Mouse (Mus musculus) CH12.LX (cell line): ENCODE data around the gene Dennd6a. TPM values are rescaled to one million over a fixed set of nuclear protein-coding genes. Genes with fewer than 3 reads are reported as not detected.

ENCODE experiments used
- DNase-seq: peaks from one replicate; pipeline ENCODE4 v3.0.0-alpha.2; 2013; ENCODE audit errors: extremely low read depth
- H3K27ac ChIP-seq: 2 replicates; pipeline ENCODE4 v1.5.1; 2012; ENCODE audit warnings: low read depth, mild to moderate bottlenecking, control low read depth, moderate library complexity; ENCODE audit not compliant: insufficient read depth
- H3K27me3 ChIP-seq: replicated peaks from 2 replicates; pipeline ENCODE3; 2012; ENCODE audit warnings: inconsistent platforms
- H3K36me3 ChIP-seq, 2 experiments: replicated peaks in 1 of 2; 2 replicates each; pipeline versions ENCODE3 to v1.6.1; 2012; ENCODE audit warnings: inconsistent platforms in 1 of 2, low read length in 1 of 2, mild to moderate bottlenecking in 1 of 2, mixed read lengths in 1 of 2, moderate library complexity in 1 of 2; ENCODE audit not compliant: control insufficient read depth in 1 of 2, insufficient read depth in 1 of 2
- H3K4me1 ChIP-seq, 2 experiments: 2 replicates each; pipeline ENCODE4 v1.6.1; 2012; ENCODE audit warnings: inconsistent platforms in 1 of 2, moderate library complexity in 1 of 2; ENCODE audit not compliant: insufficient read depth in 2 of 2, control insufficient read depth in 1 of 2
- H3K4me2 ChIP-seq: 2 replicates; pipeline ENCODE4 v1.6.1; 2012; ENCODE audit warnings: low read depth, mild to moderate bottlenecking, control low read depth; ENCODE audit not compliant: poor library complexity, insufficient read depth, severe bottlenecking
- H3K4me3 ChIP-seq, 3 experiments: fragments of 150-350 bp in 1 of 3; sonication (generic) in 1 of 3; replicated peaks in 1 of 3; 2 replicates each; pipeline versions ENCODE3 to v1.5.1; 2011 to 2012; ENCODE audit warnings: low read depth in 2 of 3, low read length in 2 of 3, mild to moderate bottlenecking in 2 of 3, moderate library complexity in 2 of 3, control low read depth in 1 of 3, improper control_type of control experiment in 1 of 3, inconsistent platforms in 1 of 3, mixed read lengths in 1 of 3; ENCODE audit not compliant: poor library complexity in 1 of 3
- H3K79me2 ChIP-seq: replicated peaks from 2 replicates; pipeline ENCODE4 v1.6.1; 2012; ENCODE audit warnings: mild to moderate bottlenecking, moderate library complexity; ENCODE audit not compliant: control insufficient read depth, poor library complexity, insufficient read depth, severe bottlenecking; ENCODE audit errors: extremely low read depth
- H3K9ac ChIP-seq: 2 replicates; pipeline ENCODE4 v1.6.1; 2012; ENCODE audit warnings: low read depth, mild to moderate bottlenecking, control low read depth, moderate library complexity; ENCODE audit not compliant: insufficient read depth
- H3K9me3 ChIP-seq: replicated peaks from 2 replicates; pipeline ENCODE3; 2012; ENCODE audit warnings: low read length, inconsistent platforms, mixed read lengths
- BHLHE40 ChIP-seq: IDR thresholded peaks from 2 replicates; pipeline ENCODE4 v1.6.1; 2011; ENCODE audit warnings: mild to moderate bottlenecking, low read depth, low read length, improper control_type of control experiment
- CHD2 ChIP-seq: IDR thresholded peaks from 2 replicates; pipeline ENCODE4 v1.6.1; 2011; ENCODE audit warnings: low read length, improper control_type of control experiment
- CTCF ChIP-seq, 2 experiments: IDR thresholded peaks in 1 of 2; conservative IDR thresholded peaks in 1 of 2; 2 replicates each; pipeline ENCODE4 v1.5.1; 2011 to 2012; ENCODE audit warnings: low read depth in 2 of 2, low read length in 2 of 2, improper control_type of control experiment in 1 of 2, inconsistent platforms in 1 of 2, mild to moderate bottlenecking in 1 of 2, moderate library complexity in 1 of 2
- E2F4 ChIP-seq: IDR thresholded peaks from 2 replicates; pipeline ENCODE4 v1.6.1; 2011; ENCODE audit warnings: low read depth, low read length, improper control_type of control experiment; ENCODE audit not compliant: insufficient replicate concordance
- EP300 ChIP-seq: IDR thresholded peaks from 2 replicates; pipeline ENCODE4 v1.6.1; 2011; ENCODE audit warnings: low read length, improper control_type of control experiment
- GABPA ChIP-seq: IDR thresholded peaks from 2 replicates; pipeline ENCODE4 v1.6.1; 2012; ENCODE audit warnings: low read depth, low read length, improper control_type of control experiment, inconsistent platforms; ENCODE audit not compliant: insufficient replicate concordance
- HCFC1 ChIP-seq: IDR thresholded peaks from 2 replicates; pipeline ENCODE4 v1.6.1; 2012; ENCODE audit warnings: low read depth, mild to moderate bottlenecking, inconsistent platforms, low read length, improper control_type of control experiment
- IRF4 ChIP-seq: IDR thresholded peaks from 2 replicates; pipeline ENCODE4 v1.6.1; 2014; ENCODE audit warnings: low read depth, mild to moderate bottlenecking, inconsistent platforms, low read length, improper control_type of control experiment
- JUN ChIP-seq: IDR thresholded peaks from 2 replicates; pipeline ENCODE4 v1.6.1; 2011; ENCODE audit warnings: low read depth, mild to moderate bottlenecking, low read length, improper control_type of control experiment, moderate library complexity; ENCODE audit not compliant: insufficient read depth
- JUND ChIP-seq: conservative IDR thresholded peaks from 2 replicates; pipeline ENCODE4 v1.6.1; 2011; ENCODE audit warnings: low read depth, low read length, improper control_type of control experiment
- KAT2A ChIP-seq: IDR thresholded peaks from 2 replicates; pipeline ENCODE4 v1.6.1; 2012; ENCODE audit warnings: low read length, improper control_type of control experiment, inconsistent platforms; ENCODE audit not compliant: insufficient replicate concordance
- MAFK ChIP-seq: IDR thresholded peaks from 2 replicates; pipeline ENCODE4 v1.6.1; 2011; ENCODE audit warnings: low read length, improper control_type of control experiment; ENCODE audit not compliant: insufficient replicate concordance
- MAX ChIP-seq: IDR thresholded peaks from 2 replicates; pipeline ENCODE4 v1.6.1; 2011; ENCODE audit warnings: low read length, improper control_type of control experiment
- MAZ ChIP-seq: IDR thresholded peaks from 2 replicates; pipeline ENCODE4 v1.6.1; 2012; ENCODE audit warnings: low read depth, mild to moderate bottlenecking, inconsistent platforms, low read length, improper control_type of control experiment, moderate library complexity
- MEF2A ChIP-seq: IDR thresholded peaks from 2 replicates; pipeline ENCODE4 v1.6.1; 2014; ENCODE audit warnings: low read depth, mild to moderate bottlenecking, inconsistent platforms, low read length, improper control_type of control experiment, borderline replicate concordance
- MXI1 ChIP-seq: IDR thresholded peaks from 2 replicates; pipeline ENCODE4 v1.6.1; 2011; ENCODE audit warnings: mild to moderate bottlenecking, low read depth, low read length, improper control_type of control experiment
- MYC ChIP-seq: IDR thresholded peaks from 2 replicates; pipeline ENCODE4 v1.6.1; 2011; ENCODE audit warnings: low read depth, mild to moderate bottlenecking, improper control_type of control experiment, low read length
- NELFE ChIP-seq: IDR thresholded peaks from 2 replicates; pipeline ENCODE4 v1.6.1; 2011; ENCODE audit warnings: low read depth, low read length, improper control_type of control experiment
- NRF1 ChIP-seq: IDR thresholded peaks from 2 replicates; pipeline ENCODE4 v1.6.1; 2014; ENCODE audit warnings: low read depth, mild to moderate bottlenecking, inconsistent platforms, low read length, improper control_type of control experiment, moderate library complexity
- PAX5 ChIP-seq: IDR thresholded peaks from 2 replicates; pipeline ENCODE4 v1.6.1; 2012; ENCODE audit warnings: low read length, inconsistent platforms, mixed read lengths
- RCOR1 ChIP-seq: conservative IDR thresholded peaks from 2 replicates; pipeline ENCODE4 v1.6.1; 2012; ENCODE audit warnings: low read depth, mild to moderate bottlenecking, inconsistent platforms, low read length, improper control_type of control experiment
- SIN3A ChIP-seq: IDR thresholded peaks from 2 replicates; pipeline ENCODE4 v1.6.1; 2012; ENCODE audit warnings: low read length, improper control_type of control experiment, inconsistent platforms
- TBP ChIP-seq: conservative IDR thresholded peaks from 2 replicates; pipeline ENCODE4 v1.6.1; 2011; ENCODE audit warnings: low read depth, low read length, improper control_type of control experiment
- TCF12 ChIP-seq: IDR thresholded peaks from 2 replicates; pipeline ENCODE4 v1.6.1; 2014; ENCODE audit warnings: low read depth, mild to moderate bottlenecking, inconsistent platforms, low read length, improper control_type of control experiment
- UBTF ChIP-seq: IDR thresholded peaks from 2 replicates; pipeline ENCODE4 v1.6.1; 2012; ENCODE audit warnings: low read depth, mild to moderate bottlenecking, inconsistent platforms, low read length, improper control_type of control experiment, moderate library complexity
- USF1 ChIP-seq: IDR thresholded peaks from 2 replicates; pipeline ENCODE4 v1.6.1; 2014; ENCODE audit warnings: low read depth, mild to moderate bottlenecking, inconsistent platforms, low read length, improper control_type of control experiment
- USF2 ChIP-seq: conservative IDR thresholded peaks from 2 replicates; pipeline ENCODE4 v1.6.1; 2011; ENCODE audit warnings: low read depth, low read length, improper control_type of control experiment
- ZC3H11A ChIP-seq: IDR thresholded peaks from 2 replicates; pipeline ENCODE4 v1.6.1; 2012; ENCODE audit warnings: low read depth, mild to moderate bottlenecking, inconsistent platforms, low read length, improper control_type of control experiment
- ZMIZ1 ChIP-seq: IDR thresholded peaks from 2 replicates; pipeline ENCODE4 v1.6.1; 2012; ENCODE audit warnings: low read depth, mild to moderate bottlenecking, inconsistent platforms, low read length, improper control_type of control experiment
- ZNF384 ChIP-seq: IDR thresholded peaks from 2 replicates; pipeline ENCODE4 v1.6.1; 2012; ENCODE audit warnings: low read depth, low read length, improper control_type of control experiment, inconsistent platforms
- dilution Hi-C: fragments of 300-500 bp; cut with MboI; formaldehyde crosslinking; loops from 2 replicates; pipeline ENCODE4 v1.14.3; 2020; ENCODE audit warnings: low sequenced_read_pairs; ENCODE audit not compliant: extremely low pct_unique_long_range_greater_than_20kb, extremely low pct_ligation_motif_present
- in situ Hi-C: fragments of 300-500 bp; cut with MboI; formaldehyde crosslinking; loops from 3 replicates; pipeline ENCODE4 v1.14.3; 2019; ENCODE audit warnings: low sequenced_read_pairs, low pct_ligation_motif_present, low pct_unique_long_range_greater_than_20kb, mixed read lengths
- polyA plus RNA-seq: library from polyadenylated mRNA; unstranded; fragments of >175 nt; gene quantifications from 2 replicates; pipeline ENCODE4 v1.2.1, GENCODE M21; 2012; ENCODE audit warnings: low read depth; ENCODE audit not compliant: insufficient read length
- total RNA-seq, 2 experiments: library from RNA; depleted of rRNA; stranded (reverse); fragments of 300-350 nt in 1 of 2; fragments of >200 nt in 1 of 2; gene quantifications; 2 replicates each; pipeline ENCODE4 v1.2.3; 2012 to 2014

The Dennd6a gene
- total and polyA plus RNA-seq, 3 experiments, result 6.5 to 22.9 (median 13.0) TPM

GRCm38 (mm10) chr14:26667991-26668370, 94.3 kb downstream of the Dennd6a start:
- in situ Hi-C loops, result no loop called here

GRCm38 (mm10) chr14:26668371-26669291, 95.0 kb downstream of the Dennd6a start:
- H3K4me1 ChIP-seq, result peaks cover 5 to 40% of the 10 kb centered on the region in 2 experiments
- peaks cover 47% of the 10 kb centered on the region for H3K79me2 ChIP-seq
- peak overlapping the region; percentile 11; the same call in 1 of the 2 replicates for H3K4me2 ChIP-seq
- no peaks in the 10 kb centered on the region for H3K27me3 ChIP-seq
- H3K4me3 ChIP-seq, result peak overlapping the region; percentile 59 to 99 (median 95)
- H3K9me3 ChIP-seq, result no peaks in the 10 kb centered on the region
- peak overlapping the region; percentile 58 for H3K27ac ChIP-seq
- H3K36me3 ChIP-seq, result peaks cover 10 to 27% of the 10 kb centered on the region in 2 experiments
- no peak for TF ChIP-seq ZC3H11A
- TF ChIP-seq MYC, result no peak
- TF ChIP-seq ZNF384, result no peak
- no peak for TF ChIP-seq TCF12
- TF ChIP-seq CTCF (conservative IDR thresholded peaks at IDR 0.05 in 1 of 2, IDR thresholded peaks at IDR 0.05 in 1 of 2; ENCODE audit: low read depth in 2 of 2, low read length in 2 of 2), result no peak
- TF ChIP-seq USF2, result no peak
- TF ChIP-seq ZMIZ1, result no peak
- peak; percentile 55; the same call in 1 of the 2 replicates for TF ChIP-seq TBP
- no peak for TF ChIP-seq JUN
- no peak for TF ChIP-seq MEF2A
- TF ChIP-seq HCFC1, result no peak
- no peak for TF ChIP-seq GABPA
- no peak for TF ChIP-seq MAFK
- no peak for TF ChIP-seq JUND
- peak; percentile 33; the same call in 1 of the 2 replicates for TF ChIP-seq MXI1
- TF ChIP-seq CHD2, result no peak
- no peak for TF ChIP-seq IRF4
- no peak for TF ChIP-seq NRF1
- TF ChIP-seq PAX5, result no peak
- peak; percentile 64; the same call in 1 of the 2 replicates for TF ChIP-seq SIN3A
- TF ChIP-seq E2F4, result no peak
- TF ChIP-seq KAT2A, result no peak
- no peak for TF ChIP-seq MAZ
- no peak for TF ChIP-seq BHLHE40
- TF ChIP-seq UBTF, result peak; percentile 65; the same call in 1 of the 2 replicates
- TF ChIP-seq USF1, result no peak
- no peak for TF ChIP-seq NELFE
- 0 out of 2 replicates have a peak, but pooled peaks have one; percentile 34 for TF ChIP-seq MAX
- no peak for TF ChIP-seq EP300
- dilution Hi-C loops, result no loop called here
- H3K9ac ChIP-seq, result peak overlapping the region; percentile 66
- in situ Hi-C loops, result no loop called here
- DNase-seq, result peak; percentile 41

More at GRCm38 (mm10) chr14:26667991-26668370, 94.3 kb downstream of the Dennd6a start:
- Histone ChIP-seq H3K9me3 (no peaks in the 10 kb centered on the region), H3K36me3 (peaks cover 10 to 31% of the 10 kb centered on the region in 2 experiments), H3K4me3 (peak overlapping the region; percentile 59 to 99 (median 95)), H3K27me3 (no peaks in the 10 kb centered on the region), H3K4me2 (peak overlapping the region; percentile 11), H3K9ac (peak overlapping the region; percentile 66), H3K4me1 (peaks cover 5 to 34% of the 10 kb centered on the region in 2 experiments), H3K27ac (no peak overlapping the region), H3K79me2 (peaks cover 47% of the 10 kb centered on the region)
- TF ChIP-seq RCOR1 (no peak), E2F4 (no peak), HCFC1 (0 out of 2 replicates have a peak, but pooled peaks have one; percentile 16)
- no peak for DNase-seq
- dilution Hi-C loops, result no loop called here
